Mouse (Mus musculus) limb, embryonic 13.5 days (tissue): ENCODE results near the gene Neurod1. TPM values are rescaled to one million over a fixed set of nuclear protein-coding genes. Genes with fewer than 3 reads are reported as not detected.

Experiments
- ATAC-seq: fragments of 200-750 bp; cut with Nextera tagmentation; 2 replicates; pipeline ENCODE4 v1.8.0; 2017; ENCODE audit warnings: low read depth, moderate number of reproducible peaks, moderate TSS enrichment; ENCODE audit not compliant: low FRiP score
- H3K27ac ChIP-seq: fragments of 300-500 bp; sonication (generic); 2 replicates; pipeline ENCODE4 v1.5.1; 2015; ENCODE audit warnings: inconsistent platforms, mild to moderate bottlenecking, moderate library complexity
- H3K27me3 ChIP-seq: fragments of 300-500 bp; sonication (generic); 2 replicates; pipeline ENCODE4 v1.6.1; 2015; ENCODE audit warnings: mild to moderate bottlenecking, inconsistent platforms
- H3K36me3 ChIP-seq: fragments of 300-500 bp; sonication (generic); 2 replicates; pipeline ENCODE4 v1.6.1; 2015; ENCODE audit warnings: inconsistent platforms, mild to moderate bottlenecking, moderate library complexity
- H3K4me1 ChIP-seq: fragments of 300-500 bp; sonication (generic); 2 replicates; pipeline ENCODE4 v1.6.1; 2015; ENCODE audit warnings: inconsistent platforms
- H3K4me2 ChIP-seq: fragments of 300-500 bp; sonication (generic); replicated peaks from 2 replicates; pipeline ENCODE4 v1.6.1; 2015; ENCODE audit warnings: inconsistent platforms, mild to moderate bottlenecking, moderate library complexity
- H3K4me3 ChIP-seq: fragments of 300-500 bp; sonication (generic); 2 replicates; pipeline ENCODE4 v1.5.1; 2015; ENCODE audit warnings: moderate library complexity, mild to moderate bottlenecking, inconsistent platforms
- H3K9ac ChIP-seq: fragments of 300-500 bp; sonication (generic); 2 replicates; pipeline ENCODE4 v1.6.1; 2015; ENCODE audit warnings: mild to moderate bottlenecking, inconsistent platforms
- H3K9me3 ChIP-seq: fragments of 300-500 bp; sonication (generic); 2 replicates; pipeline ENCODE4 v1.6.1; 2016; ENCODE audit warnings: inconsistent platforms
- WGBS: fragments of 180-500 bp; shearing (Covaris S2); methylation state at CpG from one replicate; pipeline ENCODE4 v1.1.7; 2015; 5-methylcytosine and 5-hydroxymethylcytosine counted together
- polyA plus RNA-seq: library from polyadenylated mRNA; unstranded; fragments of >200 nt; fragmentation: Nextera tagmentation; extraction: Ambion mirVana; gene quantifications from 2 replicates; pipeline ENCODE4 v1.2.1, GENCODE M21; 2015

Gene Neurod1
- polyA plus RNA-seq, 1 experiment from 2014 or later: not detected

- Histone ChIP-seq H3K27me3 (peaks cover 88% of the 10 kb centered on the region), H3K27ac (no peak overlapping the region), H3K9me3 (0 out of 2 replicates have a peak, but pooled peaks cover 2% of the 10 kb centered on the region), H3K4me3 (no peak overlapping the region), H3K36me3 (no peaks in the 10 kb centered on the region), H3K4me2 (no peak overlapping the region), H3K9ac (no peak overlapping the region), H3K4me1 (peaks cover 20% of the 10 kb centered on the region; the same call in 1 of the 2 replicates)
- no peak for ATAC-seq
- WGBS: 3% methylated on average over 10 of the region's 10 CpGs
Measured at GRCm38 (mm10) chr2:79455646-79456045, 905 bp downstream of the Neurod1 start.

GRCm38 (mm10) chr2:79454786-79455446 lies 1.6 kb downstream of the Neurod1 start:
- Histone ChIP-seq H3K36me3 (no peaks in the 10 kb centered on the region), H3K4me3 (no peak overlapping the region), H3K4me1 (peaks cover 20% of the 10 kb centered on the region; the same call in 1 of the 2 replicates), H3K4me2 (no peak overlapping the region), H3K9ac (no peak overlapping the region), H3K27ac (no peak overlapping the region), H3K9me3 (0 out of 2 replicates have a peak, but pooled peaks cover 2% of the 10 kb centered on the region), H3K27me3 (peaks cover 81% of the 10 kb centered on the region)
- ATAC-seq: no peak
- 14% methylated on average over 15 of the region's 15 CpGs for WGBS

- peak; percentile 89 for ATAC-seq
- peak overlapping the region; percentile 44 for H3K4me3 ChIP-seq
- H3K4me2 ChIP-seq: peak overlapping the region; percentile 78
- H3K36me3 ChIP-seq: no peaks in the 10 kb centered on the region
- WGBS: 3% methylated on average over 55 of the region's 55 CpGs
- peaks cover 17% of the 10 kb centered on the region; the same call in 1 of the 2 replicates for H3K4me1 ChIP-seq
- 0 out of 2 replicates have a peak, but pooled peaks cover 2% of the 10 kb centered on the region for H3K9me3 ChIP-seq
- H3K9ac ChIP-seq: no peak overlapping the region
- H3K27me3 ChIP-seq: peaks cover 77% of the 10 kb centered on the region
- H3K27ac ChIP-seq: no peak overlapping the region
Measured at GRCm38 (mm10) chr2:79453901-79454781, 2.4 kb downstream of the Neurod1 start.

- Histone ChIP-seq H3K27ac (no peak overlapping the region), H3K9me3 (no peaks in the 10 kb centered on the region), H3K9ac (no peak overlapping the region), H3K4me1 (peaks cover 11% of the 10 kb centered on the region; the same call in 1 of the 2 replicates), H3K4me2 (no peak overlapping the region), H3K4me3 (no peak overlapping the region), H3K27me3 (peaks cover 50% of the 10 kb centered on the region), H3K36me3 (no peaks in the 10 kb centered on the region)
- WGBS: 58% methylated on average over 5 of the region's 5 CpGs
- ATAC-seq: no peak
Measured at GRCm38 (mm10) chr2:79451438-79451837, 5.1 kb downstream of the Neurod1 start.

GRCm38 (mm10) chr2:79450684-79451394 lies 5.7 kb downstream of the Neurod1 start:
- WGBS: 76% methylated on average over 4 of the region's 4 CpGs
- Histone ChIP-seq H3K4me1 (0 out of 2 replicates have a peak, but pooled peaks cover 8% of the 10 kb centered on the region), H3K9me3 (no peaks in the 10 kb centered on the region), H3K27ac (no peak overlapping the region), H3K4me2 (no peak overlapping the region), H3K9ac (no peak overlapping the region), H3K4me3 (no peak overlapping the region), H3K27me3 (peaks cover 44% of the 10 kb centered on the region), H3K36me3 (no peaks in the 10 kb centered on the region)
- ATAC-seq: no peak

- Histone ChIP-seq H3K36me3 (no peaks in the 10 kb centered on the region), H3K27ac (no peak overlapping the region), H3K4me1 (0 out of 2 replicates have a peak, but pooled peaks cover 6% of the 10 kb centered on the region), H3K27me3 (peaks cover 29% of the 10 kb centered on the region), H3K4me3 (no peak overlapping the region), H3K4me2 (no peak overlapping the region), H3K9me3 (no peaks in the 10 kb centered on the region), H3K9ac (no peak overlapping the region)
- WGBS: 84% methylated on average over 4 of the region's 4 CpGs
- no peak for ATAC-seq
Measured at GRCm38 (mm10) chr2:79449371-79449770, 7.2 kb downstream of the Neurod1 start.

GRCm38 (mm10) chr2:79447198-79447597 lies 9.4 kb downstream of the Neurod1 start:
- Histone ChIP-seq H3K9me3 (no peaks in the 10 kb centered on the region), H3K9ac (no peak overlapping the region), H3K27me3 (peaks cover 14% of the 10 kb centered on the region), H3K36me3 (no peaks in the 10 kb centered on the region), H3K4me3 (no peak overlapping the region), H3K4me1 (no peaks in the 10 kb centered on the region), H3K27ac (no peak overlapping the region), H3K4me2 (no peak overlapping the region)
- ATAC-seq: no peak
- 72% methylated on average over 1 of the region's 1 CpGs for WGBS

GRCm38 (mm10) chr2:79443861-79444620 lies 12.5 kb downstream of the Neurod1 start:
- H3K4me3 ChIP-seq: no peak overlapping the region
- H3K9ac ChIP-seq: no peak overlapping the region
- 87% methylated on average over 3 of the region's 3 CpGs for WGBS
- H3K27me3 ChIP-seq: no peaks in the 10 kb centered on the region
- H3K9me3 ChIP-seq: no peaks in the 10 kb centered on the region
- H3K4me1 ChIP-seq: no peaks in the 10 kb centered on the region
- no peak for ATAC-seq
- no peak overlapping the region for H3K4me2 ChIP-seq
- H3K36me3 ChIP-seq: no peaks in the 10 kb centered on the region
- no peak overlapping the region for H3K27ac ChIP-seq

GRCm38 (mm10) chr2:79443401-79443800 lies 13.2 kb downstream of the Neurod1 start:
- no peaks in the 10 kb centered on the region for H3K36me3 ChIP-seq
- no peak overlapping the region for H3K4me3 ChIP-seq
- H3K4me1 ChIP-seq: no peaks in the 10 kb centered on the region
- no peak overlapping the region for H3K9ac ChIP-seq
- no peak overlapping the region for H3K4me2 ChIP-seq
- WGBS: 95% methylated on average over 2 of the region's 2 CpGs
- no peaks in the 10 kb centered on the region for H3K27me3 ChIP-seq
- no peak for ATAC-seq
- H3K9me3 ChIP-seq: no peaks in the 10 kb centered on the region
- H3K27ac ChIP-seq: no peak overlapping the region

- Histone ChIP-seq H3K27me3 (no peaks in the 10 kb centered on the region), H3K27ac (no peak overlapping the region), H3K36me3 (no peaks in the 10 kb centered on the region), H3K4me2 (no peak overlapping the region), H3K9ac (no peak overlapping the region), H3K9me3 (no peaks in the 10 kb centered on the region), H3K4me3 (no peak overlapping the region), H3K4me1 (no peaks in the 10 kb centered on the region)
- ATAC-seq: no peak
- WGBS: 80% methylated on average over 6 of the region's 6 CpGs
Measured at GRCm38 (mm10) chr2:79442906-79443305, 13.6 kb downstream of the Neurod1 start.

GRCm38 (mm10) chr2:79442227-79442626 lies 14.3 kb downstream of the Neurod1 start:
- H3K4me1 ChIP-seq: no peaks in the 10 kb centered on the region
- no peaks in the 10 kb centered on the region for H3K36me3 ChIP-seq
- H3K9me3 ChIP-seq: no peaks in the 10 kb centered on the region
- ATAC-seq: no peak
- H3K4me3 ChIP-seq: no peak overlapping the region
- 94% methylated on average over 2 of the region's 2 CpGs for WGBS
- H3K4me2 ChIP-seq: no peak overlapping the region
- no peak overlapping the region for H3K9ac ChIP-seq
- no peak overlapping the region for H3K27ac ChIP-seq
- H3K27me3 ChIP-seq: no peaks in the 10 kb centered on the region
